Mouse (Mus musculus): ENCODE data around the gene Gucd1. TPM values are rescaled to one million over a fixed set of nuclear protein-coding genes. Genes with fewer than 3 reads are reported as not detected.
"Not testable (repeated sequence)": the region's sequence is repeated elsewhere in the genome, so short reads cannot be mapped to it uniquely, and the experiment has no call there.

Gucd1 gene
- total RNA-seq, 2 experiments from 2014 or later = 21.3 to 22.4 TPM

- no peak for DNase-seq (ENCODE audit: low spot score in 2 of 2)
Observed at GRCm38 (mm10) chr10:75505130-75505495, 12.7 kb downstream of the Gucd1 start.

- DNase-seq (ENCODE audit: low spot score in 2 of 2) = no peak
Observed at GRCm38 (mm10) chr10:75504234-75505129, 13.3 kb downstream of the Gucd1 start.

- no peak for DNase-seq (ENCODE audit: low spot score in 2 of 2)
Observed at GRCm38 (mm10) chr10:75503692-75504091, 14.1 kb downstream of the Gucd1 start.

DNA sequence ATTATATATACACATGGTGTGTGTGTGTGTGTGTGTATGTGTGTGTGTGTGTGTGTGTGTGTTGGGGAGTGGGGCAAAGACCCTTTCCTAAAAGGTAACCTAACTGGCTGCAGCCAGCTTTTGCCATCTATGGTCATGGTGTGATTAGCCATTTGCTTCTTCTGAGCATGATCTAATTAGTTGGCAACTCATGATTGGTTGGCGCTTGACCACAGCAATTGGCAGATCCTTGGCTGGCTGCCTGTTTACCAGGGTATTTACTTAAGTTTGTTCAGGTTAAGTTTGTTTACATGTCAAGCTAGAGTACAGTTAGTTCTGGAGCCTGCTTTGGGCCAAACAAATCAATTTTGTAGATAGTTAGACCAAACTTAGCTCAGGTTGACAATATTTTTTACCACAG is 16.1 kb downstream of the Gucd1 start:
- DNase-seq (ENCODE audit: low spot score in 2 of 2) = no peak

DNA sequence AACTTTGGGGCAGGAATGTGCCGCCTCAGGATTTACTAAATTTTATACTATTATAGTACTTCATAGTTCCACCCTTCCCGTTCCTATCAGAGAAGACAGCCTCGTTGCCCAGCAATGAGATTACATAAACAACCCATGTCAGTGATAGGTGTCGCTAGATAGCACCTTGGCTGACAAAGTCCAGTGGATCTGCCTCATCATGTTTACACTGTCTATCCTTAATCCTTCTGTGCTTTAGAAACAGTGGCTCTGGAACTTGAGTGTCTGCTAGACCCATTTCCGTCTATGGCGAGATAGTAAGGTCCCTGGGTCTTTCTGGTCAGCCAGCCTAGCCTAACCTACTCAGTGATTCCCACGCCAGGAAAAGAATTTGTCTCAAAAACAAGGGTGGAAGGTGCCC is 17.4 kb downstream of the Gucd1 start:
- no peak for DNase-seq (ENCODE audit: low spot score in 2 of 2)

- no peak for DNase-seq (ENCODE audit: low spot score in 2 of 2)
Observed at GRCm38 (mm10) chr10:75499791-75500190, 18.0 kb downstream of the Gucd1 start.

DNA sequence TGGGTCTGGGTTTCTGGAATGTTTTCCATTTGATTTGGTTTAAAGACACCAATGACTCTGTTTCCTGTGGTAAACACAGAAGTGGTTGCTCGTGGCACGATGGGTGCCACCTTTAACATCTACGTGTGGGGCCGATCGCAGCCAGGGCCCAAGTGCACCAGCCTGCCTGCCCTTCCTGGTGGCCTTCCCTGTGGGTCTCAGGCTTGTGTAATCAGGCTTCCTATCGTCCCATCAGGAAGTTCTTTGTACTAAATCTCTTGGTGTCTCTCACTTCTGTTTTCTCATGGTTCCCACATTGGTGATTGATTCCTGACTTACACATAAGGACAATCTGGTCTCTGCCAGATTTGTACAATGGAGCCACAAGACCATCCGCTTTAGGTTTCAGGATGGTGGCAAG is 18.6 kb downstream of the Gucd1 start:
- DNase-seq (ENCODE audit: low spot score in 2 of 2) = not testable (repeated sequence)

DNA sequence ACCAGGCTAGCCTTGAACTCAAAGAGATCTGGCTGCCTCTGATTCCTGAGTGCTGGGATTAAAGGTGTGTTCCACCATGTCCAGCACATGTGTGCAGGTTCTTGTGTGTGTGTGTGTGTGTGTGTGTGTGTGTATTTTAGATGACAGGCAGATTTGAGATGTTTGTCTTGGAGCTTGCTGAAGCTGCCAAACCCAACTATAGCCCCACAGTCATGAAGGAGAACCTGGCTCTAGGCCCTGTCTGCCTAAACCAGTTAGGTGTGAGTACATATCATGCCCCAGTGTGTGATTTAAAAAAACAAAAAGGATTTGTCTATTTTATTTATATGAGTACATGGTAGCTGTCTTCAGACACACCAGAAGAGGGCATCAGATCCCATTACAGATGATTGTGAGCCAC is 21.9 kb downstream of the Gucd1 start:
- no peak for DNase-seq (ENCODE audit: low spot score in 2 of 2)

- DNase-seq (ENCODE audit: low spot score in 2 of 2) = no peak
Observed at GRCm38 (mm10) chr10:75495304-75495703, 22.5 kb downstream of the Gucd1 start.

GRCm38 (mm10) chr10:75491936-75492262 is 25.9 kb downstream of the Gucd1 start:
- no peak for DNase-seq (ENCODE audit: low spot score in 2 of 2)

DNA sequence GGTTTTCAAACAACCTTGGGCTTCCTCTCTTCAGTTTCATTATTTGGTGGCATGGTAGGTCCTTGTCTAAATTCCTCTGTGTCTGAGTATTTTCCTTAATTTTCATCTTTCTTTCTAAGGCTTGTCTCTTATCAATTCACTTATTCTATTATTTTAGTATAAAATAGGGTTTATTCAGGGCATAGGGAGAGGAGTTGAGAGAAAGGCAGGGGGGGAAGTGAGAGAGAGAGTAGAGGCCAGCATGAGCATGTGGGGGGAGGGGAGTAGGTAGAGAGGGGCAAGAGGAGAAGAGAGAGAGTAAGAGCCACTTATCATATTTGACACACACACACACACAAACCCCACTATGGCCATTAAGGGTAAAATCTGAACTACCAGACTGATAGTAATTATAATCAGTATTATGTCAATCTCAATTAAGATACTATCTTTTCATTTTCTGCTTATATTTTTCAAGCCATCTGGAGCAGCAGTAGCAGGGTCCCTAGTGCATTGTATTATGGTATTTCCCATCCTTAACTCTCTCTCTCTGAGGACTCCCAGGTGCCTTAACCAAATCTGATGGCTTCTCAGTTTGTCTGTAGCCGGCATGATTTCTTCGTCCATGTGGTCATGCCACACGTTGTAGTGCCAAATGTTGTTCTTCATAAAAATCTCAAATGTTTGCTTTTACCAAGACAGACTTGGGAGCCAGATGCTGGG is 26.4 kb downstream of the Gucd1 start:
- no peak for DNase-seq (ENCODE audit: low spot score in 2 of 2)

DNA sequence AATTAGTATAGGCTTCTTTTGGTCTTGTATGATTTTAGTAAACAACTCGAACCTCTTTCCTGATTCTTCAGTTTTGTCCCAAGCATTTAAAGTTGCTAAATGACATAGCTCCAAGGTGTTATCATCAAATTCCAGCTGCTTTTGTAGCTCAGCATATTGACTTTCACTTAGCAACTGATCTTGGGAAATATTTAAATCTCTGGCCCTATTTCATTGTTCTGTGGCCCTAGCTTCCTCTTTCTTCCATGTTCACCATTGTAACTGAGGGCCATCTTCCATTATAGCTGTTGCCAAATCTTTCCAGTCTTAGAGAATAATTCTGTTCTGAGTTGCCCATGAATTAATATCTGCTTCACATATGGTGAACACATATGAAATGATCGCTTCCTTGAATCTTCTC is 27.0 kb downstream of the Gucd1 start:
- no peak for DNase-seq (ENCODE audit: low spot score in 2 of 2)

GRCm38 (mm10) chr10:75489522-75489921 is 28.2 kb downstream of the Gucd1 start:
- no peak for DNase-seq (ENCODE audit: low spot score in 2 of 2)

- DNase-seq (ENCODE audit: low spot score in 2 of 2) = no peak
Observed at GRCm38 (mm10) chr10:75487131-75487530, 30.6 kb downstream of the Gucd1 start.

GRCm38 (mm10) chr10:75486086-75486979 is 31.4 kb downstream of the Gucd1 start:
- DNase-seq (ENCODE audit: low spot score in 2 of 2) = peak; percentile 74 to 85

GRCm38 (mm10) chr10:75484767-75485166 is 33.0 kb downstream of the Gucd1 start:
- no peak for DNase-seq (ENCODE audit: low spot score in 2 of 2)

- DNase-seq (ENCODE audit: low spot score in 2 of 2) = no peak
Observed at GRCm38 (mm10) chr10:75484066-75484465, 33.7 kb downstream of the Gucd1 start.

DNA sequence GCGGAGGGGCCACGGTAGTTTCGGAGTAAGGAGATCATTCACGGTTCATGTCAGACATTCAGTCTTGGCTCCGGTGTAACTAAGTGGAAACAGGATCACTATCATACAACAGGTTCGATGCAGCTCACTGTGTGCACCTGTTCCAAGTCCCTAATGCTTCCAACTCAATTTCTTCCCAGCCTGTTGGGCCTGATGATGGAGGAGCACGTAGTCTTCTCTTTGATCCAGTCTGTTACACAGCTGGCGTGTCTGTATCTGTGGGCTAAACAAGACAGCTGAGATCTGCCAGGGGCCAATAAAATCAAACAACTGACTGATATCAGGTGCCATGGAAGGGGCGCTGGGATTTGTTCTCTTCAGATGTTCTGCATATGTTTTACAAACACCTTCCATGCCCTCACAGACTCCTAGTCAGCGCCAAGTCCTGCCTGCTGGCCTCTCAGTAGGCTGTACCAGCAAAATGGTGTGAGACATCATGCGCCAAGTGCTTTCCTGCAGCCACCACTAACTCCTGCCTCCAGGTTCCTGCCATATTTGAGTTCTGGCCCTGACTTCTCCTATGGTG is 34.8 kb downstream of the Gucd1 start:
- no peak for DNase-seq (ENCODE audit: low spot score in 2 of 2)

DNA sequence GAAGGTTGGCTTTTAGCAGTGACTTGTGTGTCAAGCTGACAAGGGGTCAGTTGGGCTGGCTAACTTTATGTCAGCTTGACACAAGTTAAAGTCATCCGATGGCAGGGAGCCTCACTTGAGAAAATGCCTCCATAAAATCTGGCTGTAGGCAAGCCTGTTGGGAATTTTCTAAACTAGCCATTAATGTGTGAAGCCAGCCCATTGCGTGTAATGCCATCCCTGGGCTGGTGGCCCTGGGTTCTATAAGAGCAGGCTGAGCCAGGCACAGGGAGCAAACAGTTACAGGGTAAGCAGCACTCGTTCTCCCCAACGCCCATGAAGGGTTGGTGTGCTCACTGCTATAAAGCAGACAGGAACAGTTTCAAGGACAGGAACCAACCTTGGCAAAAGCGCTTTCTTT is 35.5 kb downstream of the Gucd1 start:
- DNase-seq (ENCODE audit: low spot score in 2 of 2) = no peak

DNA sequence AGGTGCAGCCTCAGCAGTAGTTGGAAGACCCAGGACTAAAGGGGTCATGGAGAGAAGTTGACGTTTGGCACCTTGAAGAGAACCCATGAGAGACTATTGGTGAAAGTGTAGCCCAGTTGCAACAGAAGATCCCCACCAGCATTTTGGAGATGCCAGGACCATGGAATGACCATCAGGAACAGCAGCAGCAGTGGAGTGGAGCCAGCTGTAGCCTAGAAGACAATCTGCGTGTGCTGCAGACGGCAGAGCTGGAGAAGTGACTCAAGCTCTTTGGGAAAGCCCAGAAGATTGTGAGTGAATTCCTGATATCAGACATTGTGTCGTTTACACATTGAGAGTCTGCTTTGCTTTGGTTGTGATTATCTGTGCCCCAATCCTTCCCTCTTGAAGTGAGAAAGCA is 36.1 kb downstream of the Gucd1 start:
- no peak for DNase-seq (ENCODE audit: low spot score in 2 of 2)

- DNase-seq (ENCODE audit: low spot score in 2 of 2) = no peak
Observed at GRCm38 (mm10) chr10:75479955-75480354, 37.8 kb downstream of the Gucd1 start.
